Mouse (Mus musculus) adrenal gland, adult 8-10 months (tissue): ENCODE results near the gene Slc13a1. TPM values are rescaled to one million over a fixed set of nuclear protein-coding genes. Genes with fewer than 3 reads are reported as not detected.
"Not testable (repeated sequence)": the region's sequence is repeated elsewhere in the genome, so short reads cannot be mapped to it uniquely, and the experiment has no call there.

Experiments
- DNase-seq: peaks from one replicate; pipeline ENCODE4 v3.0.0; 2022
- total RNA-seq, 4 experiments: library from RNA; stranded (reverse); gene quantifications; 2 replicates each; pipeline ENCODE4 v1.2.4; 2022

Gene Slc13a1
- under 1 TPM in 3 of 4 experiments, not detected in 1; 0.09 to 0.19 (median 0.17) TPM for total RNA-seq

DNA sequence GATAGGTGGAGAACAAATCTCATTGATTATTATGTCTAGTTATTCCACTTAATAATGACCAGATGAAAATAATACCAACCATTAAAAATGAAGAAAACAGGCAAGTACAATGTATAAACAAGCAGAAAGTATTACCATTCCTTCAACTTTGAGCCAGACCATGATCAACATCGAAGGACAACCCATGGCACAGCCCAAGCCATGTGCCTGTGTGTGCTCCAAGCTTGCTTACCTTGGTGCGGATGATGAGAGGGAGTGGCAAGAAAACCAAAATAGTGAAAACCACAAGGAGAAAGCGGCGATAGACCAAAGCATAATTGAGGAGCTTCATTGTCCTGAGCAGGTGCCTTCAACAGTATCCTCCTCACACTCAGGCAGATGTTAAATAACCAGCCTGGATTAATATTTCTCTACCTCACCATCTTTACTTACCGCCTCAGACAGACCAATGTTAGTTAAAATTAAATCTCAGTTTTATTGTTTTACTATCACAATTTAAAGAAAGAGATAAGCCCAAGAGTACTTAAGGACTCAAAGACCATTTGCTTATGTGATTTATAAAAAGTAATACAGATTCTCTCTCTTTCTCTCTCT is at the start of gene Slc13a1:
Gene Slc13a1, minus strand, starts transcription at position 359 of the 594 bp plus-strand sequence.
- DNase-seq: no peak

DNA sequence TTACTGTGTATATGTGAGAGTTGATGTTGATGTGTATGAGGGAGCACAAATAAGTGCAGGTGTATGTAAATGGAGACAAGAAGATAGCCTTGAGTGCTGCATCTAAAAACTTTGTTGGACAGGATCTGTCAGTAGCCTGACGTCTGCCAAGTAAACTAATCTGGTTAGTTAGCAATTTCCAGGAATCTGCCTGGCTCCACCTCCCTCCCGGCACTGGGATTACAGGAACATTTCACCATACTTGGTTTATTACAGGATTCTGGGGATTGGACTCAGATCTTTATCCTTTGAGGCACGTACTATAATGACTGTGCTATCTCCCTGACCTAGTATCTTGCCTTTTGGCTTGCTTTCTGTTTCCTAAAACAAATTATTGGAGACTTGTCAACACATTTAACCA is 40.0 kb upstream of the Slc13a1 start:
- DNase-seq: no peak

DNA sequence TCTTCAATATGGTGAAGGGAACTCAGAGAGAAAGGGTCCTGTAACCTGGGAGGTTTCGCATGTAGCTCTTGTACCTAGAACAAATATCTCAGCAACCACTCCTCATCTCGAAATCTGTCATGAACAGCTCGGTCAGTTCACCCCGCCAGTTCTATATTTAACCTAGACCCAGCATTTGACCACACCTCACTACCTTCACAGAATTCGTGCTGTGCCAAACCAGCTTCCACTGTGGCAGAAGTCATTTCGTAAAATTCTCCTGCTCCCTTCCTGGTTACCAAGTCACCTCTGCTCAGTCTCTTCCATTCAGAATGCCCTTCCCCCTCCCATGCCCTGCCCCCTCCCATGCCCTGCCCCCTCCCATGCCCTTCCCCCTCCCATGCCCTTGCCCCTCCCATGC is 34.3 kb upstream of the Slc13a1 start:
- no peak for DNase-seq

DNA sequence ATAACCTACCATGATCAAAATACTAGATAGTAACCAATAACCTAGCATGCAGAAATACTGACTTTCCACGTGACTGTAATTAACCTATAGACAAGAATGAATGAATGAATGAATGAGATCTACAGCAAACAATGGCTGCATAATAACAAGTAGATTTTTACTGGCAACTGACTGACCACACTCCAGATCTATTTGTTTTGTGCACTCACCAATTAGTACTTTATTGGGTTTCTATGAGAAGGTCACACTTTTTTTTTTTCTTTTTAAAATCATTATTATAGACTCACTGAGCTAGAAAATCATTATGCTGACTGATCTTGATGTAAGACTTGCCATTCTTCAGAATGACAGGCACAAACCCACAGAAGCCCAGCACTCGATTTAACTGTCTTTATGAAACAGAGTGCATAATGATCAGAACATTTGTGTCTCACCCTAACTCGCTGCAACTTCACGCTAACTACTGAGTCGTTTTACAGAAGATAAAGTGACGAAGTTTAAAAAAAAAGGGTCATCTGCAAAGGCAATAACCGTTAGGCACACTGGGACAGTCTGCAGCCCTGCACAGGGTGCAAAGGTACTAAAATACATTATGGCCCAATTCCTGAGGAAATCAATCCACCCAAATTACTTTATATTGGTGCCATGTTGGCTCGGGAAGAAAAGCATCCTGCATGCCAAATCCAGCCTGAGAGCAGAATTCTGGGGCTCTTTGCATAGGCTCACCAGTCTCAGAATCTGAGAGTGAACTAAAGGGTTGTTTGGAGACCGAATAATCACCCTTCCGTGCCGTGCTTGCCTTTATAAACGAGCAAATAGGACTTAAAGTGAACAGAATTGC is 33.0 kb upstream of the Slc13a1 start:
- no peak for DNase-seq

DNA sequence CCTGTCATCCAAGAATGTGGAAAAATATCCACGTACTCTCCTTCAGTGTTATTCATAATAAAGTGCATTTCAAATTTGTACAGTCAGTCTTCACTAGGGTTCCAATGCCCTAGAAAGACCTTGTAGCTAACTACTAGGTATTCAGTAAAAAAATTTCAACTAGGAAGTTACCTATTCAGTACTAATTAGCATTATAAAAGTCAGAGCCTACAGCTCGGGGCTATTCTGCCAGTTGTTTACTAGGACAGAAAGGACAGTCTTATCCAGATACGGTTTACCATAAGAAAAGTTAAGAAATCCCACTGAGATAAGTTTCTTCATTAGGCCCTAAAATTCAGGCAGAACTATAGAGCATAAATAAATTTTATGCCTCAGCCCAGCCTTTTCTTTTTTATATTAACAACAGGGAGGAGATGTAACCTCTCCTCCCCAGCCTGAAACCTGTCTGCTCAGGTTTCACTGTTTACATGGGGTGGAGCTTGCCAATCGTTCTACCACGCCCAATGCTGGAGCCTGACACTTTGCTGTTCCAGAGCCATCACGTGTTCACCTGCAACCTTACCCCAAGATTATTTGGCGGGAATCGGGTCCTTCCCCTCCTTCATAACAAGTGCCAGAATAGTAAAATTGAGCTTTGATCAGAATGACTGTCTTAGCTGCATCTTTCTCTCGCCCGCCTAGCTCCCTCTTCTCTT is 29.8 kb upstream of the Slc13a1 start:
- not testable (repeated sequence) for DNase-seq

DNA sequence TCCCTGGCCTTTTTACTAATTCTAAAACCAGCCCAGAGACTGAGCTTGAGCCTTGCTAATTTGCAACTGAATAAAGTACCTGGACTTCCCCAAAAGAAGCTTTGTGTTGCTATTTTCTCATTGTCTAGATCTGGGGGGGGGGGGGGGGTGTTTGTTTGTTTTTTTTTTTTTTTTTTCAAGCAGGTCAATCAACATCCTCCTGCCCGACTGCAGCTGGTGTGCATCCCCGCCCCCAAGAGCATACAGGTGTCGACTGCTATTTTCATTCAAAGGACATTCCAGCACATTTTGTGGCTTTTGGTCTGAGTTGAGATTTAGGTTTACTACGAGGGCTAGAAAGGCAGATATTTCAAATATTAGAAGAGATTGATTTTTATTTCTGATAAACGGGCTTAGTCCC is 28.5 kb upstream of the Slc13a1 start:
- DNase-seq: not testable (repeated sequence)

DNA sequence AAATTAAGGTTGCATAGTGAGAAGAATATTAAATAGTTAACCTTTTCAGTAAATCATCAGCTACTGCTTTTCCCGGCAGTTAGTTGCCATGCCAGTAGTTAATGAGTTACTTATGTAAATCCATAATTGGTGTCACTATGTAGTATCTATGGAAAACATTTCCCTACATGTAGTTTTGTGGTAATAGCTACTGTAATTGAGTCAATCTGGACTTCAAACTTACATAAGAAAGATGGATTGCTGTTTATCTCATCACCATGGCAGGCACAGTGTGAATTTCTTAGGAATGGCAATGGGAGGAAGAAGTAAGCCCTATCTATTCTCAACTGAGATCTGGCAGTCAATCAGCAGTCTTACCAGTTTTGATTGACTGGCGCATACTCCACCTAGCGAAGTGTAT is 15.5 kb upstream of the Slc13a1 start:
- no peak for DNase-seq

DNA sequence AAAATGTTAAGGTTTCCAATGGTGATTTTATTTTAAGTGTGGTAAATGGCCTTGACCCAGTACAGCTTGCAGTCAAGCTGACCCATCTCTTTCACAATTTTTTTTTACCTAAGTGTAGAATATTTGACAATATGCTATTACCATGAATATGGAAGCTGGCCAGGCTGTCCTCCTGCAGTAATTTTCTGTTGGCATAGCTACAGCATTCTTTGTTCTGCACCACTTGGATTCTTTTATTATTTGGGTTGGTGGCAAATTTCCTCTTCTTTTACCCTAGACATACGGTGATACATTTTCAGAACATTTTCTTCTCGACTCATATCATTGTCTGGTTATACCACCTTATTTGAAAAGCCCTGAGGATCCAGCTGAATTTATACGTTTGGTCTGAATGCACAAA is 7.5 kb upstream of the Slc13a1 start:
- no peak for DNase-seq

DNA sequence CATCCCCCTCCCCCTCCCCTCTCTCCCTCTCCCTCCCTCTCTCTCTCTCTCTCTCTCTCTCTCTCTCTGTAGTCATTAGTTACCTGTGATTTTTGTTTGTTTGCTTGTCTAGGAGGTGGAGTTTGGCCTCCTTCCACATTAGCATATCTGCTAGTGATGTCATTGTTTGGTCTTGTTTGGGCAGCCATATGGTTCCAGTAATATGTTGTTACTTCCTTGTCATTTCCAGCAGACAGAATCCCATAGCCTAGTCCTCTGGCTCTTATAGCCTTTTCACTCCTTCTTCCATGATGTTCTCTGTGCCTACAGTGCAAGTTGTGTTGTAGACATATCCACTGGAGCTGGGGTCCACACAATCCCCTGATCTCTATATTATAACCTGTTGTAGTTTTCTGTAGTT is 6.1 kb upstream of the Slc13a1 start:
- DNase-seq: no peak

DNA sequence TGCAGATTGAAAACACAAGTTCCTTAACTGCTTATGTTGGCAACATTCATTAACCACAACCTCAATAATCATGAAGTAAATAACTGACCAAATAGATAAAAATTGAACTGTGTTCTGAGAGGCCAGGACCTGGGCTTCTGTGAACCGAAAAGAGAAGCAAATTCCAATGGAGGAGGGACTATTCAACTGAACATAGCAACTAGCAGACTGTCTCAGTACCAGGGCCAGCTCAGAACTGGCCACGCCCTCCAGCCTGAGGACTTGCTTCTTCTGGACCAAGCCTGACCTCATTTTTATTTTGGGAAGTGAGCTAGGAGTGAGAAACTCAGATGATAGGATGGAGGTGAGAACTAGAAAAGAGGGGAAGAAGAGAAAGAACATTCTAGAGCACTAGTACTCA is 4.8 kb upstream of the Slc13a1 start:
- DNase-seq: no peak

DNA sequence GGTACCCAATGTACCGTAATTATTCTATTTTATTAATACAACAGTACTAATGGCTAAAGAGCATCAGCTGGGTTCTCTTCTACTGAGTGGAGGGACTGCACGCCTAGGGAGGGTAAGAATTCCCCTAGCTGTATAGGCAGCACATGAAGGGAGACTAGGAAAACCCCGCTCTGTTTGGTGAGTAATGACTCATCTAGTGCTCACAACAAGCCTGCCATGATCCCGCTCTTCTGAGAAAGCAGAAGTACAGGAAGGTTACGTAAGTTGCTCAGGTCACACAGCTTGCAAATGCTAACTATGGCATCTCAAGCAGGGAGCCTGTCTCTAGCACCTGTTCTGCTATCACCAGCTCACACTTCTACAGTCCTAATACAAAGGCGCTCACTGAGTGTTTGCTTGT is 1.1 kb downstream of the Slc13a1 start:
- DNase-seq: no peak

DNA sequence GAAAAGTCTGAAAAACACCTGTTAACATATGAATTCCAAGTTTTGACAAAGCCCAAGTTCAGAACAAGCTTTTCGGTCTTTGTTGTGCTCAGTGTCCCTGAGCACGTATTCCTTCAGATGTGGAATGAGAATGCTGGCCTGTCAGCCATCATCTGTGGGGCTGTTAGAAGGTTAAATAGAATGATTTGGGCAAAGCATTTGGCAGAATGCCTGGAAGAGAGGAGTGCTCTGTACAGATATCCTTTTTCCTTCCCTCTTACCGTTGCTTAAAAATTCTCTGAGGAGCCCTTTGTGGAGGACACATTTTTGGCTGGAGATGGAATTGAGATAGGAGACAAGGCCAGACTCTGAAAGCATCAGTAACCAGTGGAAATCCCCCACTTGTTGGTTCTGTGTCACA is 2.6 kb downstream of the Slc13a1 start:
- DNase-seq: peak; percentile 39

DNA sequence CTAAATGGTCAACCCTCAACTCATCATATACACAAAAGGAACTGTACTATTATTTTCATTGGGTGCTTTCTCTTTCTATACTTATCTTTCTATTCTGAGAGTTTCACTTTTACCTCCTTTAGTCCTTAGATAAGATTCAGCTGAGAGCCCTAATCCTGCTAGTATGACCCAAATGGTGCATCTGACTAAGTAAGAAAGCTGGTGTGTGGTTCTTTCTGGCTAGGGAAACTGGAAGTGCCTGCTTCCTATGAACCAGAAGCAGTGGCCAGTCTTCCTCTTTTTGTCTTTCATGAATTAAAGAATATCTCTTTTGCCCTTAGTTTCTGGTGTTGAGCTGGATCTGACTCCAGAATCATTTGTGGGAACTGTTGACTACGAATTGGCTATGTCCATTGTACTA is 8.1 kb downstream of the Slc13a1 start:
- DNase-seq: no peak

DNA sequence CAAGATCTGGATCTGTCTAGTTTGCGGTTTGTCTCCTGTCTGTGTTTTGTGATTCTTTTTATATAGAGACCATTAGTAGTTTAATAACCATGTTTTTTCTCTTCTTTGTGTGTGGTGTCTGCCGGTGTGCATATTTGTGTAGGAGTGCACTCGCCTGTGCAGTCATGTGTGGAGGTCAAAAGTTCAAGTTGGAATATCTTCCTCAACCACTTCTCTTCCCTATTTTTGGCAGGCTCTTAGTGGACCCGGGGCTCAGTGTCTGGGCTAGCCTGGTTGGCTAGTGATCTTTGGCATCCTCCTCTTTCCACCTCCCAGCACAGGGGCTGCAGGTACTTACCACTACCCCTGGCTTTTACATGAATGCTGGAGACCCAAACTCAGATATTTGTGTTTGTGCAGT is 13.0 kb downstream of the Slc13a1 start:
- DNase-seq: no peak

DNA sequence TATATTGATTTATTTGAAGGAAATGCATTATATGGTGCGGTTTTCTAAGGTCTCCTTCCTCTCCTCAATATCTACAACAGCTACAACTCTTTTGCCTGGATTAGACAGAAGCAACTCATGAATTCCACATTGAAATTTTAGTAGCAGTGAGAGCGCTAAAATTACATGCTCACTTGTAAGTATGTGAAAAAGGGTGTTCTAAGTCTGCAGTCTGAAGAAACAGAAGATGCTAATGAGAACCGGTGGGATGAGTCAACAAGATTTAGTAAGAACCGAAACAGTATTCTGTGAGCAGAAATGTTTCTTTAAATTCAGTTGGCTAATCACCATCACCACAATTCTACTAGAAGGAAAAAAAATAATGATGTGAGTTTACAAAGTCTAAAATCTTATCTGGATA is 34.9 kb downstream of the Slc13a1 start:
- DNase-seq: no peak

DNA sequence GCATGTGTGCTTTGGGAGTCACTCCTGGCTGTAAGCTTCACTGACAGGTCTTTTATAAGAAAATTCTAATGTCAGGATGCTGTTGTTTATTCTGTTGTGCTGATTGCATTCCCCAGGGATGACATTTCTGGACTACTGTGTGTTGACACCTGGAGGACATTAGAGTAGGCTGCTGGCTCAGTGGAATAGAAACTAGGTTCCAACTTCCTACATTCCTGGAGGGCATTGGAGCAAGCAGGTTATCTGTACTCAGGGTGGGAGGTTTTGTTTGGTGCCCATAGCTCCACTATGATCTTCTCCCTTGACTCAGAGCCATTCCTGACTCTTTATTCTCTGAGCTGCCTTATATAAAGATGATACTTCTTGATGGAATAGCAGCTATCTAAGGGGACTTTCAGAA is 45.3 kb downstream of the Slc13a1 start:
- DNase-seq: no peak

DNA sequence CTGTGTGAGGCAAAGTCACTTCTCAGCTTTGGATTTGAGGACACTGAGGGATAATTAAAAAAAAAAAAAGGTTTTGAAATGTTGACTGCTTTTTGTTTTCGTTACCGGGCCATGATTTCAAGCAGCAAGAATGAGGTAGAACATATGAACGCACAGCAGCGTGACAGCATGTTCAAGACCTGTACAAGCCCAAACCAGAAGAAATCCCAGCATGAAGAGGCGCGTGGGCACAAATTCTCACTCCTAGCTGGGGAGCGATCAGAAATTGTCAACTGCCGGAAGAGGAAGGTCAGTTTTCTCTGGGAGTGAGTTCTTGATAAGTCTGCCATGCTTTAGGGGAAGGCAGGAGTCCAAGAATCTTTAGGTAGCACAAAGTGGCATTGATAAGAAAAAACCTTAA is 56.3 kb downstream of the Slc13a1 start:
- DNase-seq: no peak

DNA sequence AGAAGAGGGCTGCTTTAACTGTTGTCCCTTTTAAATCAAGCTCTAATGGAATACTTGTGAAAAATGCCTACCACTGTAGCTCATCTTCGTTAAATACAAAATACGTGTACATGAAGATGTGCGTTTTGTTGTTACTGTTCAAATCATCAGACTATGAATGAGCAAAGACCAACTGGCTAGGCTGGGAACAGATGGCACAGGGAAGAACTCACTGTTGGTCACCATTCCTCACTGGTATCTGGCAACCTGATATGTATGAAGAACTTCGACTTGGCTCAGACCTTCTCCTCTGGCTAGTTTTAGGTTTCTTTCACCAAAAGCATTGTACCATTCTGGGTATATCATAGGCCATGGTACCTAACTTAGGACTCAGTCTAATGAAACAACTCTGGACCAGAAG is 59.4 kb downstream of the Slc13a1 start:
- DNase-seq: no peak

DNA sequence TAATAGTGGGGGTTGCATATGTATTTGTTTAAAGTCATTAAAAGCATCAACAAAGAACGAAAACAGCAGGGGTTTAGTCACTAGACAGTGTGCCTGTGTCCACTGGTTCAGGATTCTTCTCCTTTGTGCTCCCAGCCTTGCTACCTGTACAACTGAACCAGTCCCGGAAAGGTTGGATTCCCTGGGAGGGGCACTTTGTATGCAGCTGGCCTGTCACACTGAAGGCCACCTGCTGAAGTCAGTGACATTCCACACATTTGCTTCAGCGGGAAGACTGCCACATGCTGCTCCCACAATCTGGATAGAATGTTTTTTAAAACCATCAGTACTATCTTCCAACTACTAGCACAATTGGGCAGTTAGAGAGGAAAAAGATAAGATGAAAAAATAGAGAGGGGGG is 61.7 kb downstream of the Slc13a1 start:
- DNase-seq: no peak

DNA sequence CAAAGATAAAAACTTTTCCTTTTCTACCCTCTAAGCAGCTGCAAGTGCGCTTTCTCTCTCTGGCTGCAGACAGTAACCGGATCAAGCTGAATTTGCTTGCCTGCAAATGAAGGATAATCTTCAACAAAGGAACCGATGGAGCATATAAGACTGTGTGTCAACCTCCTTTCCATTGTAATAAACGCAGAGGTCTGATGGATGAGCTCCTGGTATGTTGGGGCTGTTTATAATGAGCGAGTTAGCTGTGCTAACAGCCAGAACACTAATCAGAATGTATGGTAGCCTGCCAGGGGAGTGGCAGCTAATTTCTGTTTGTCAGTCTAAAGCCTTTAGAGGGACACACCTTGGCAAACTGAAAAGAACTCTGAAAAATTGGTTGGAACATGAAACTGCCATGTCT is 62.2 kb downstream of the Slc13a1 start:
- DNase-seq: no peak

DNA sequence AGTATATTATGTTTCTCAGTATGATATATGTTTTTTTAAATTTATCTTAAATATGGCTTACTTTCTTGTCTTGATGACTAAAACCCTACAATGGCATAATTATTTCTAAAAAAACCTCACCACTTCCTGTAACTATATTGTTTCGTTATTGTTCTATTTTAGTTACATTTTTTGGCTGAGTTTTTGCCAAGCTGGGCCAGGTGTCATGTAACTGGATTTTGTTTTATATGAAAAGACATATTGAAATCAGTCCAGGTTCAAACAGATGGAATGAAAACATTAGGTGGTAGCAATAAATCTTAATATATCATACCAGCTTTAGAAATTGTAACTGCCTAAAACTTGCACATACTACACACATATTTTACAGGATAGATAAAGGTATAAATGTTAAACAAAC is 66.6 kb downstream of the Slc13a1 start:
- no peak for DNase-seq

DNA sequence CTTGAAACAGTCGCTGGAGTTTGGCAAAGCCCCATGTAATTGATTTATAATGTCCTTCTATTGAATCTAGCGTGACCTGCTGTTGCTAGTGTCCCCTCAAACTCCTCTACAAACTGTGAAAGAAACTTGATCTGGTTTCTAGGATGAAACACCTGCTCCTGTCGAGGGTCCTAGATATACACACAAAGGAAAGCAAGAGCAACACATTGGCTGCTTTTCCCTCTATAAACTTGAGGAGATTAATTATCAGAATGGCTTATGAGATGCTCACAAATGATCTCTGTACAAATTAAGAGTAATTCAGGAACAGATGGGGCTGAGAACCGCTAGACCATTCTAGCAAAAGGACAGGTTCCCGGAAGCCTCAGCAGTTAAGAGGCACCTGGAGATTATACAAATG is 67.2 kb downstream of the Slc13a1 start:
- no peak for DNase-seq

DNA sequence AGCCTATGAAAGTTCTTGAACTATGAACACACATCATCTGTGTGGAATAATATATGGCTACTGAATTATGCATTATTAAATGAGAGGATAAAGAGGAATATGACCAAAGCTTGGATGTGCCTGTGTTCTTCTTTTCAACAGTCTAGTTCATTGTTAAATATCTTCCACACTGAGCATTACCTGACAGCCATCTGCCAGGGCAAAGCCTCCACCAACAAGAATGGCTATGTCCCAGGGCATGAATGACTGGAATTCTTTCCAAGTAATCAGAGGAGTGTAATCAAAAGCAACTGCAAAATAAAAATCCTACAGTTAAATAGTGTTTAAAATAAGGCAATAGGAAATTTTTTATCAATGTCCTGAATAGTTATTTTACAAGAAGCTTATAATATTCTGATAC is 70.5 kb downstream of the Slc13a1 start:
- no peak for DNase-seq

DNA sequence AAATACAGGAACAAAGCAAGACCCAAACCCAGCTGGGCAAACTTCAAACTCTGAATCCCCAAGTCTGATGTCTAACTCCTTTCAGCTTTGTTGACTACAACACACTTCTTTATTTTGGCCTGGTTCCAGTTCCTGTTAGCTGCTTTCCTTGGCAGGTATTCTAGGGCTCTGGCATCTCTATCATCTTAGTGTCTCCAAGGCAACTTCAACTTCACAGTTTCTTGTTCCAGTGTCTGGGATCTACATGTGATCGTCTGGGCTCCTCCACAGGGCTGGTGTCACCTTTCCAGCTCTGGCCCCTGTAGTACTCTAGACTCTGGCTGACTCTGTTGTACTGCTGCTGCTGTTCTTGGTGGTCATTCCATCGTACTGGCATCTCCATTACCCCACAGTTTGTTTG is 91.8 kb downstream of the Slc13a1 start:
- DNase-seq: no peak
